Mouse (Mus musculus): Measurements from ENCODE around the gene Vmn1r50.
"Not testable (repeated sequence)": the region's sequence is repeated elsewhere in the genome, so short reads cannot be mapped to it uniquely, and the experiment has no call there.

DNA sequence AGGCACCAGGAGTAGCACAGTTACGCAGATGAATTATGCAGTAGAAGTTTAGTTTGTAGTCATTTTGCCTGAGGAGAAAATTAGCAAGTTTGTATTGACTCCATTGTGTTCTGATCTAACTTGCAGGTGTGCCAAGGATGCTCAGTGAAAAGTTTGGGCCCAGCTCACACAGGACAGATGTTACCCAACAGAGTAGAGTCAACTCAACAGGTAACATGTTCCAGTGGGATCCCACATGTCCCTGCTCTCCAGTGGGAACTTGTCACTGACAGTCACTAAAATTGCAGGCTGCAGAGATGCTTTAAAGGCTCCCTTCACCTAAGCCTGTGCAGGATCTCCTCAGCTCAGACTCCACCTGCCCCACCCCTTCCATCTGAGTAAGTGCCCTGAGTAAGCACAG, 21.1 kb downstream of the Vmn1r50 start, which contains the start of gene Vmn1r51:
- not testable (repeated sequence) for TF ChIP-seq MAZ, TCF12, MYB (IDR thresholded peaks at IDR 0.05; ENCODE audit: low read depth, low read length)

Measured in MEL (cell line).